Mouse (Mus musculus): ENCODE measurements at regions not wholly inside any gene's neighbourhood (a gene's known extent, or its start where the extent isn't known, plus 50 kb on each side); places are given as distances from the start of the nearest gene placed in this dataset.
"Not testable (repeated sequence)": the region's sequence is repeated elsewhere in the genome, so short reads cannot be mapped to it uniquely, and the experiment has no call there.

DNA sequence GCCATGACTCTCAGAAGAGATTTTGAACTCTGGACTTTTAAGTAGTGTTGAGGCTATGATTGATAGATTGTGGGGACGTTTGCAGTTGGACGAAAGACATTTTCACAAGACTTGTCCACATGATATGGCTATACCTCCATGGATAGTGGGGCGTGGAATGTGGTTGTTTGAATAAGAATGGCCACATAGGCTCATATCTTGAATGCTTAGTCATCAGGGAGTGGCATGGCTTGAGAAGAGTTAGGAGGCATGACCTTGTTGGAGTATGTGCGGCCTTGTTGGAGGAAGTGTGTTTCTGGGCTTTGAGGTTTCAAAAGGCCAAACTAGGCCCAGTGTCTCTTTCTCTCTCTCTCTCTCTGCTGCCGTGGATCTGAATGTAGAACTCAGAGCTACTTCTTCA is 204.7 kb upstream of the Pclo start:
- no peak for DNase-seq

DNA sequence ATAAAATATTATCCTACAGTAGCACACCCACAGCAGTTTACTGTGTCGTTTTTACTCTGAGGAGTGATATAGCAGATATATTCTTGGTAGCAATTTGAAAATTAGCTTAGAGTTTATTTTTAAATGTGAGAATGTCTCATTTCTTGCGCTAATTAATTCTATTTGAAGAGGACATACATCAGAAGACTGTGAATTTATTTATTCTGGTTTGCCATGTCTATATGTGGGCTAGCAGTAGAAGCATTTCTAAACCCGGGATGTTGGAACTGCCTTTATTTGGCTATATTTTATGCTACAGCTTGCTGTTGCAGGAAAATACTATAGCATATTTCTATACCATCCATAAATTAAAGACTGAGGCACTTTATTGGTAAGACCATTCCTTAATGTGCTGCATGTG is 203.0 kb upstream of the Pclo start:
- DNase-seq = no peak

DNA sequence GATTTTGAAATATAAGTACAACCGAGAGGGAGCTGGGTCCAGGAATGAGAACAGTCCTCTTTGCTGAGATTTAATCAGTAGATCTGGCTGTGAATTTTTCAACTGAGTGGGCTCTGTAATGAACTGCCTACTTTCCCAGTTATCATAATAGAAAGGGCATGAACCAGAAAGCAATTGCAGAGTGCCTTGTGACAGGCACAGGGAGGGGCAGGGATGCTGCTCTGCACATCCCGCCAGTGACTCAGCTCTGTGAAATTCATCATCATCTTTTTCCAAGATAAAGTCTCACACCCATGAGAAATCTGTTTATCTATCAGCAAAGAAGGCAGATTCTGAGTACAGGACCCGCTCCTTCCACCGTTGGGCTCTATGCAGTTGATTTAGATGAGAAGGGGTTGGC is 194.5 kb upstream of the Pclo start:
- DNase-seq = no peak

DNA sequence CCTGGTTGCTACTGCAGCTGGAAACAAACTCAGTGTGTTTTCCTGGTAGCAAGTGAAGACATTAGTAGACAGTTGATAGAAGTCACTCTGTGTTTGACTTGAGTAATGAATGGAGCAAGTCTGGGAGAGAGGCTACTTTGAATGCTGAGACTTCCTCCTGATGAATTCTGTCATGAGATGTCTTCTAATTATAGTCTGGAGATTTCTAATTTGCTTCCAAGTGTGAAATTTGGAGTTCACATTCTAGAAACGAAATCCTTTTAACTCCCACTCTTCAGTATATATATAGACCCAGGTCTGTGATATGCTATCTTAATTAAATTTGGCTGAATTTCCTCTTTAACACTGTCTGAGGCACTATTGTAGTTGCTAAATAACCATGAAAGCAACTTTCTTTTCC is 192.7 kb upstream of the Pclo start:
- no peak for DNase-seq

DNA sequence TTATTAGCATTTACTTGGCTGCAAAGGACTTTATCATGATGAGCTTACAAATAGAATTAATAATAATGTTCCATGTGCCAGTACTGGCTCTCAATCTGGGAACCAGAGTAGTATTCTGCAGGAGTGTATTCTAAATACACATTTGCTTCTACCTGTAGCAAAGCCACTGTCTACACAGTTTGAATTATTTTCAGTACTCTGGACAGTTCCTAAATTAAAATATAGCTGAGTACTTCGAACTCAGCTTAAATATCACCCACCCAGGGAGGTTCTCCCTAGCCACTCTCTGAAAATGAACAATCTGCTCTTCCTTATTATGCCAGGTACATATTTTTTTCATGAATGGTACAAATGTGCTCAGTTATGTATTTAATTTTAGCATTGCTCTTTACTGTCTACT is 154.3 kb upstream of the Pclo start:
- DNase-seq = no peak

DNA sequence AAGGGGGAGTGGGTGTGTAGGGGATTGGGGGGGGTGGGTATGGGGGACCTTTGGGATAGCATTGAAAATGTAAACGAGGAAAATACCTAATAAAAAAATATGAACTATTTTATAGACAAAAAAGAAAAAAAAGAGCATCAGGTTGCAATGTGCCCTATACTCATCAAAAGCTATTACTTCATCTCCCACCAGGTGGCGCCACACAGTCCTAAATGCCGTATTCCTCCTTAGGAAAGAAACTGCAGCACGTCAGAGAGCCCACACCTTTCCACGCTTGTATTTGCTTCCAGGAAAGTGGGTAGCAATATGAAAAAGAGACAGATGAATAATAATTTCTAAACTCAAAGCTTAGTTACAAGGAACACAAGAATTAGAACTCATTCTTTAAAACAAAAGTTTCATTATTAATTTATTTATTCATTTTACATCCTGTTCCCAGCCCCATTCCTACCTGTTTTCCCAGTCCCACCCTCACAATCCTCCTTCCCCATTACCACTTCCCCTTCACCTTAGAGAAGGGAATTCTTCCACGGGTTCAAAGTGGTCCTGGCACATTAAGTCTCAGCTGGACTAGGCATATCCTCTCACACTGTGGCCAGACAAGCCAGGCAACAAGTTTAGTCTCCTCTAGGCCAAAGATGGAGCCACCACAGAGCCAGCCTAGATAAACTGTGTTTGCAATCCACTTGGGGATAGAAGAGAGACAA is 125.4 kb upstream of the Pclo start:
- peak; percentile 14 for DNase-seq

DNA sequence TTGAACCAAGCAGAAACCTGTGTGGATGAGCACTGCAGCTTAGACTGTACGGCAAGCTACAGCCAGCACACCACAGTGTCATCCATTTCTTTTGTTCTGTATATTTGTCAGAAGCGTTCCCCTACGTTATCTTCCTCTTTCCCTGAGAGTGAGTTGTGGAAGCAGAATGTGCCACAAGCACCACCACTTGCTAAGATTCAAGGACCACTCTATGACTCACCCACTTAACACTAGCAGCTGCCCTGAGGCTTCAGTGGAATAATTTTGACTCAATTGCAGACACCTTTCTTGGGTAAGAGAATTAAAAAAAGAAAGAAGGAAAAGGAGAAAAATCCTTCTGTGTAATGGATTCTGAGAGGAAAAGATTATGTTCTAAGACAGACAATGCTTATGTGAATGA is 122.9 kb upstream of the Pclo start:
- DNase-seq = no peak

DNA sequence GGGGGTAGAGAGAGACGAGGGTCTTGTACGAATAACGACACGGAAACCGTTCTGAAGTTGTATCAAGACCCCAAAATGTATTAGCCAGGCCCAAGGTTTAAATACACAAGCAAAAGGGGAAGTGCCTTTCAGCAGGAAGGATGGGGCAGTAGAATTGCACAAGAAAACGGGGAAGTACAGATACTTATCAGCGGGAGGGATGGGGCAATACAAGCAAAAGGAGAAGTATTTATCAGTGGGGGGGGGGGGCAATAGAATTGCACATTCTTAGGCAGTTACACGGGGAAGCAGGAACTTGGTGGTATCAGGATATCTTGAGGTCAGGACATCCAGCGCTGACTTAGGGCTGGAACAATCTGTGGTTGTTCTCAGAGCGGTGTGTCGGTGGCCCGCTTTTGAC is 111.3 kb upstream of the Pclo start:
- DNase-seq = not testable (repeated sequence)

DNA sequence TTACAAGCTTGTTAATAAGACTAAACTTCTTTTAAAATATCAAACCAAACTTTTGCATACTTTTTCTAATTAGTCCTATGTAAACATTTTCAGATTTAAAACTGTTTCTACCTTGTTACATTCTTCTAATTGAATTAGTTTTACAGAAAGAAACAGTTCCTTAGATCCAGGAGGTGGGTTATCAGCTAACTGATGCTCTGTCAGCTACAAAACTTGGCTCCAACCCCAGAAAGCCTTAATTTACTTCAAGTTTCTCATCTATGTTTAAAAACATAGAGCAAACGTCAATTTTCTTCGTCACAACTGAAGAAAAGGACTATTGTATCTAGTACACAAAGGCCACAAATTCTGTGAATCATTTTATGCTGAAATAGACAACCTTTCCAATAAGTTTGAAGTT is 110.4 kb upstream of the Pclo start:
- no peak for DNase-seq

DNA sequence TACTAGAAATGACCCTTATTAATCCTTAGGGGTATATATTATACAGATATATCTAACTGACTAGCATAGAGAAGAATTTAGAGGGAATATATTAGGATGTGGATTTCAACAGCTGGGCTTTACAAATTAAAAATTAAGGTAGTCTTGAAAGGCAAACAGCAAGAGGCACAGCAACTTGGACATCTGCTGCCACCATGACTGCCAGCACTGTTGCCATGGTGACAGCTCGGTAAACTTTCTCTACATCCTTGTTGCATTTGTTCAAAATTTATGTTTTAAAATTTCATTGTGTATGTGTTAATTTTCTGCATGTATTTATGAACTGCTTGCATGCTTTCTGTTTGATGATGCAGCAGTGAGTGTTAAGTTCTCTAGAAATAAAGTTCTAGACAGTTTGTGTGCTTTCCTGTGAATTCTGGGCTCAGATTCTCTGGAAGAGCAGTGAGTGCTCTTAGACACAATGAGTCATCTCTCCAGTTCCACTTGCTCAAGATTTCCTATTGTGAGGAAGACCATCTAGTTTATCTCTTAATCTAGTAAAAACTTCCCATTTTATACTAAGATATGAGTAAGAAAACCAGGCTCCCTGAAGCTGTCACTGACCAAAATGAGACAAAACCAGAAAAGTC is 99.4 kb upstream of the Pclo start:
- no peak for DNase-seq

DNA sequence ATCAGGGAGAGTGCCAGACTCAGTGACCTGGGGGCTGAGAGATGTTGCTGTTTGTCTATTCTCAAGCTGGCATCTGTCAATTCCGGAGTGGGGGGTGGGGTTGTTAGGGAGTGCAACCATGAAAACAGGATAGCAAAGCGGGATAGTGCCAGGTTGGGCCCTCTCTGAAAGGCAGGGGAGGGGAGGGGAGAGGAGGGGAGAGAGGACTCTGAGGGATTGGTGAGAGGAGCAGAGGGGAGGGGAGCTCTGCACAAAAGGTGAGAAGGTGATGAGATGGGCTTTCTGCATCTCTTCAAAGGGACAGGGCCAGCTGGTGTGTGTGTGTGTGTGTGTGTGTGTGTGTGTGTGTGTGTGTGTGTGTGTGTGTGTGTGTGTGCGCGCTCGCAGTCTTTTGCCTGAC is 61.6 kb upstream of the Pclo start:
- DNase-seq = no peak
